Mouse (Mus musculus): ENCODE results near the gene 2610301B20Rik. TPM values are rescaled to one million over a fixed set of nuclear protein-coding genes. Genes with fewer than 3 reads are reported as not detected.

Gene 2610301B20Rik
- polyA plus RNA-seq, 1 experiment from 2014 or later = 35.5 TPM

DNA sequence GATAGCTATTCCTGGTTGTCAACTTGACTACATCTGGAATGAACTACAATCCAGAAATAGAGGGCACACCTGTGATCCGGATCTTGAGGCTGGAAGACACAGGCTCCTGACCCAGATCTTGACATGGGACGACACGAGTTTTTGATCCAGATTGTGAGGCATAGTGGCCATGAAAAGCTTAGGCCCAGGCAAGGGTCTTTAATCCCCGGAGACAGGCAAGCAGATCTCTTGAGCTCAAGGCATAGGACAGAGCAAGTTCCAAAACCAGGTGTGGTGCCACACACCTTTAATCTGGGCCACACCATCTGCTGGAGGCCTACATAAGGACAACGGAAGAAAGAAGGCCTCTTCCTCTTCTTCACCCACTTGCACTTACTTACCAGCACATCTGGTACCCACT, 50.2 kb downstream of the 2610301B20Rik start:
- H3K27me3 ChIP-seq = no peaks in the 10 kb centered on the region
- no peaks in the 10 kb centered on the region for H3K9me3 ChIP-seq
- H3K4me1 ChIP-seq = no peaks in the 10 kb centered on the region
- H3K9ac ChIP-seq = no peak overlapping the region
- no peak overlapping the region for H3K27ac ChIP-seq
- 82% methylated on average over 5 of the region's 5 CpGs for WGBS
- no peak for ATAC-seq (ENCODE audit: low FRiP score, low read depth)
- H3K4me3 ChIP-seq = no peak overlapping the region
- H3K4me2 ChIP-seq (replicated peaks) = no peak overlapping the region
- no peaks in the 10 kb centered on the region for H3K36me3 ChIP-seq

DNA sequence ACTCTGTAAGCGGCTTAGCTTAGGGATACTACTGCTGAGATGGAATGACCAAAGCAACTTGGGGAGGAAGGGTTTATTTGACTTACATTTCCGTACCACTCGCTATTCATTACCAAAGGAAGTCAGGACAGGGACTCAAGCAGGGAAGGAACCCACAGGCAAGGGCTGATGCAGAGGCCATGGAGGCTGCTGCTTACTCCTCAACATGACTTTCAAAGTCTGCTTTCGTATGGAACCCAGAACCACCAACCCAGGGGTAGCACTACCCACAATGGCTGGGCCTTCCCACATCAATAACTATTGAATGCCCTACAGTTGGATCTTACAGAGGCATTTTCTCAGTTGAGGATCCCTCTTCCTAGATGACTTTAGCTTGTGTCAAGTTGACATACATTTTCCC, 52.1 kb downstream of the 2610301B20Rik start:
- H3K36me3 ChIP-seq = no peaks in the 10 kb centered on the region
- no peak for ATAC-seq (ENCODE audit: low FRiP score, low read depth)
- no peak overlapping the region for H3K4me2 ChIP-seq (replicated peaks)
- no peaks in the 10 kb centered on the region for H3K27me3 ChIP-seq
- 92% methylated on average over 4 of the region's 4 CpGs for WGBS
- no peak overlapping the region for H3K27ac ChIP-seq
- H3K9me3 ChIP-seq = no peaks in the 10 kb centered on the region
- no peak overlapping the region for H3K4me3 ChIP-seq
- no peaks in the 10 kb centered on the region for H3K4me1 ChIP-seq
- no peak overlapping the region for H3K9ac ChIP-seq

DNA sequence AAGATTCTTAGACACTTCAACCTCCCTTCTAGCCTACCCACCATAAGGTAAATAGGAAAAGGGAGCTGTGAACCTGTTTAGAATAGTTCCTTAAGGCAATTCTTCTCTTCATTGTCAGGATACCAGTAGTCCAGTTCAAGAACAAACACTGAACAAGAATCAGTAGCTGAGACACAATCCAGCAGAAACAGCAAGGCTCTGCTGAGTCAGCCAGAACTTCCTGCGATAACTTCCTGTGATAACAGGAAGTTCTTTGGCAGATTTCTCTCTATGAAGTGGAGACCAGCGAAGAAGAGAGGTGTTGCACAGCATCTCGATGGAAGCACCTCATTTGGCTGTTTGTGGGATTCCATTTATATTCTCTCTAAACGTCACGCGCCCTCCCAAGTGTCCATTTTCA, 53.9 kb downstream of the 2610301B20Rik start:
- 93% methylated on average over 6 of the region's 6 CpGs for WGBS
- Histone ChIP-seq H3K4me1 (no peaks in the 10 kb centered on the region), H3K9ac (no peak overlapping the region), H3K27me3 (no peaks in the 10 kb centered on the region), H3K4me3 (no peak overlapping the region), H3K9me3 (no peaks in the 10 kb centered on the region), H3K27ac (no peak overlapping the region), H3K36me3 (no peaks in the 10 kb centered on the region), H3K4me2 (replicated peaks) (no peak overlapping the region)
- ATAC-seq (ENCODE audit: low FRiP score, low read depth) = no peak

- Histone ChIP-seq H3K4me3 (no peak overlapping the region), H3K36me3 (no peaks in the 10 kb centered on the region), H3K27ac (no peak overlapping the region), H3K9me3 (no peaks in the 10 kb centered on the region), H3K4me1 (no peaks in the 10 kb centered on the region), H3K27me3 (no peaks in the 10 kb centered on the region), H3K4me2 (replicated peaks) (no peak overlapping the region), H3K9ac (no peak overlapping the region)
- ATAC-seq (ENCODE audit: low FRiP score, low read depth) = no peak
- 66% methylated on average over 3 of the region's 3 CpGs for WGBS
These were observed 55.4 kb downstream of the 2610301B20Rik start for GRCm38 (mm10) chr4:10929726-10930125.

DNA sequence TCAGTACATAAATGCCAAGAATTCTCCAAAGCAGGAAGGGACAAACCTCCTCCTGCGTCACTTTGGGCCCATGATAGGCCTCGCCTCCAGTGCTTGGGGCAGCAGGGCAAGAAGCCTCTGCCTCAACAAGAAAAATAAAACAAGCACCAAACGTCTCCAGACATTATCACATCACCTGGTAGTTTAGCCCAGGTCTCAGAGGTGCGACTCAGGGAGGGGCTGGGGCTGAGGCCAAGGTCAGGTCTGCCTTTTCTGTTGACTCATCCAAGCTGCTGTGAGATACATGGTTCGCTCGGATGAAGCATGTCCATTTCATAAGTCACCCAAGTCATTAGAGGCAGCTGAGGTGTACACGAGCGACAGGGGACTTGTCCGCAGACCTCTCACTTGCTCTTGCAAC, 56.7 kb downstream of the 2610301B20Rik start:
- Histone ChIP-seq H3K9ac (no peak overlapping the region), H3K27ac (no peak overlapping the region), H3K36me3 (no peaks in the 10 kb centered on the region), H3K4me3 (no peak overlapping the region), H3K4me1 (no peaks in the 10 kb centered on the region), H3K9me3 (no peaks in the 10 kb centered on the region), H3K4me2 (replicated peaks) (no peak overlapping the region), H3K27me3 (no peaks in the 10 kb centered on the region)
- ATAC-seq (ENCODE audit: low FRiP score, low read depth) = no peak
- WGBS = 81% methylated on average over 9 of the region's 9 CpGs

DNA sequence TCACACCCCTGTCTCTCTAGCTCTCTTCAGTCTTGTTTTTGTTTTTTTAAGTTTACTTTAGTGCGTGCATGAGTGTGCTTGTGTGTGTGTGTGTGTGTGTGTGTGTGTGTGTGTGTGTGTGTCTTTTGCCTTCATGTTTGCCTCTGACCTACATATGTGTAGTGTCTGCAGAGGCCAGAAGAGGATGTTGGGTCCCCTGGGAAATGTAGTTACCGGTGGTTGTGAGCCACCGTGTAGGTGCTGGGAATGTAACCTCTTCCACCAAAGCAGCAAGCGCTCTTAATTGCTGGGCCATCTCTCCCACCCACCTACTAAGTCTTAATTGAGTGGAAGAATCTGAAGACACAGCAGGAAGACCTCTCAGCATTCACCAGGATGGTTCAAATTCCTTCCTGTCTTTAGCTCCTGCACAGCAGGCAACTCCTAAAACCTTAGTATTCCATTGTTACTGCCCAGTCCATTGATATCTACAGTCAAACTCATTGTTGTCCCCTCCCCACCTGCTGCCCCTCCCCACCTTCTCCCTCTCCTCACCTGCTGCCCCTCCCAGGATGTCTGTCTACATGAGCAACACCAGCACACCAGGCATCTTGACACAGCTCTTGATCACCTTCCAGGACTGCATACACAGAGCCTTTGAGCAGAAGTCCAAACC, 57.9 kb downstream of the 2610301B20Rik start:
- WGBS = 56% methylated on average over 4 of the region's 4 CpGs
- no peak overlapping the region for H3K27ac ChIP-seq

DNA sequence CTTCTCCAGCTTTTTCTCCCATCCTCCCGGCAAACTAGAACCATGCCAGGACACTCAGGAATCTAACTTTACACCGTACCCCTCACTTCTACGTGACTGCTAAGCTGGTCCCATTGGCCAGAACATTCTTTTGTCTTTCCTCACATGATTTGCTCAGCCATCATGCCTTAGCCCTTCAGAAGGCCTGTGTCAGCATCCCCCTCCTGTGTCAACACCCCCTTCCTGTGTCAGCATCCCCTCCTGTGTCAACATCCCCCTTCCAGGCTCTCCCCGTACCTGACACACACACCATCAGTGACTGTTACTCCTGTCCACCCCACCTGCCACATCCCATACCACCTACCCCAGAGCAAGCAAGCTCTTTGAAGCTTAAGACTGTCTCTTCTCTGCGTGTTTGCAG, 58.5 kb downstream of the 2610301B20Rik start:
- no peak overlapping the region for H3K9ac ChIP-seq
- no peak overlapping the region for H3K4me2 ChIP-seq (replicated peaks)
- WGBS = 81% methylated on average over 5 of the region's 5 CpGs
- no peaks in the 10 kb centered on the region for H3K4me1 ChIP-seq
- no peak overlapping the region for H3K27ac ChIP-seq
- H3K36me3 ChIP-seq = no peaks in the 10 kb centered on the region
- no peak overlapping the region for H3K4me3 ChIP-seq
- H3K9me3 ChIP-seq = no peaks in the 10 kb centered on the region
- no peaks in the 10 kb centered on the region for H3K27me3 ChIP-seq
- no peak for ATAC-seq (ENCODE audit: low FRiP score, low read depth)

More for the DNA sequence above, 57.9 kb downstream of the 2610301B20Rik start:
- H3K36me3 ChIP-seq = no peaks in the 10 kb centered on the region
- H3K4me1 ChIP-seq = no peaks in the 10 kb centered on the region
- no peak overlapping the region for H3K4me2 ChIP-seq (replicated peaks)
- no peaks in the 10 kb centered on the region for H3K27me3 ChIP-seq
- H3K4me3 ChIP-seq = no peak overlapping the region
- H3K9me3 ChIP-seq = no peaks in the 10 kb centered on the region
- no peak for ATAC-seq (ENCODE audit: low FRiP score, low read depth)
- no peak overlapping the region for H3K9ac ChIP-seq

DNA sequence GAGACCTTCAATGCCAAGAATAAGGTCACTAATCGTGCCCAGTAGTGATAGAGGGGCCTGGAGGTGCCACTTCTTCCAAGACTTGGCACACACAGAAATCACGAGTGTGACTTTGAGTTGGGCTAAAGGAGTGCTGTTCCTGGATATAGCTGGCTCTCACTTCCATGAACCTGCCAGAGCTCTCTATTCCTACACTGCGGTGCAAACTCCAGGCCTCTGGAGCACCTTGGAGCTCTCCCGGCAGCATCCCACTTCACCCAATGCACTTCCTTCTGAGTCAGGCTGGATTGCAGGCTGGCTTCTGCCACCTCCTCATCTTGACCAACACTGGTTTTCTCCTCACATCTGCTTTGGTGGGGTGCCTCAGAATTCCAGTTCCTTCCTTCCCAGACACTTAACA, 62.5 kb downstream of the 2610301B20Rik start:
- ATAC-seq (ENCODE audit: low FRiP score, low read depth) = no peak
- WGBS = 82% methylated on average over 4 of the region's 4 CpGs
- H3K4me3 ChIP-seq = no peak overlapping the region
- no peak overlapping the region for H3K4me2 ChIP-seq (replicated peaks)
- no peaks in the 10 kb centered on the region for H3K36me3 ChIP-seq
- H3K9me3 ChIP-seq = no peaks in the 10 kb centered on the region
- H3K27me3 ChIP-seq = no peaks in the 10 kb centered on the region
- H3K27ac ChIP-seq = no peak overlapping the region
- H3K9ac ChIP-seq = no peak overlapping the region
- H3K4me1 ChIP-seq = no peaks in the 10 kb centered on the region

Small RNA genes lying within 50 kb of the gene (microRNA-seq; reads per million reads assigned to microRNA genes)
- not detected for gene Mir3471-1
- gene n-TSaga9 = 2.3 reads per million, percentile 6 among the genes with 10 or more reads in this experiment

Data from limb, embryonic 13.5 days (tissue).